Mouse (Mus musculus): Measurements from ENCODE around the gene Top3a. TPM values are rescaled to one million over a fixed set of nuclear protein-coding genes. Genes with fewer than 3 reads are reported as not detected.

The Top3a gene
- polyA plus RNA-seq, 1 experiment from 2014 or later, result 10.6 TPM

- Histone ChIP-seq H3K9me3 (no peaks in the 10 kb centered on the region), H3K27ac (peak within 1 kb of the TSS; percentile 86), H3K9ac (replicated peaks) (peak within 1 kb of the TSS; percentile 85), H3K36me3 (peaks cover 50% of the 10 kb centered on the region), H3K27me3 (no peaks in the 10 kb centered on the region), H3K4me1 (replicated peaks) (peaks cover 32% of the 10 kb centered on the region), H3K4me2 (replicated peaks) (peak within 1 kb of the TSS; percentile 64), H3K4me3 (replicated peaks) (peak within 1 kb of the TSS; percentile 85)
- WGBS, result under 1% methylated on average over 44 of the region's 44 CpGs
- peak; percentile 94 for ATAC-seq
Observed at GRCm38 (mm10) chr11:60728260-60728761, 48.9 kb downstream of the Top3a start, which contains the start of gene Mief2. Gene Mief2 (plus strand): TSS chr11:60728398.

GRCm38 (mm10) chr11:60727392-60728140 lies 49.6 kb downstream of the Top3a start:
- Histone ChIP-seq H3K27ac (peak overlapping the region; percentile 81), H3K36me3 (peaks cover 50% of the 10 kb centered on the region), H3K27me3 (no peaks in the 10 kb centered on the region), H3K4me3 (replicated peaks) (peak overlapping the region; percentile 85), H3K9ac (replicated peaks) (peak overlapping the region; percentile 85), H3K4me2 (replicated peaks) (peak overlapping the region; percentile 64), H3K9me3 (no peaks in the 10 kb centered on the region), H3K4me1 (replicated peaks) (peaks cover 32% of the 10 kb centered on the region)
- ATAC-seq, result peak; percentile 28
- 7% methylated on average over 12 of the region's 12 CpGs for WGBS

- peaks cover 32% of the 10 kb centered on the region for H3K4me1 ChIP-seq (replicated peaks)
- no peaks in the 10 kb centered on the region for H3K27me3 ChIP-seq
- H3K4me3 ChIP-seq (replicated peaks), result peak within 1 kb of the TSS; percentile 85
- under 1% methylated on average over 50 of the region's 71 CpGs for WGBS
- peak within 1 kb of the TSS; percentile 64 for H3K4me2 ChIP-seq (replicated peaks)
- peak; percentile 75 for ATAC-seq
- peaks cover 51% of the 10 kb centered on the region for H3K36me3 ChIP-seq
- H3K9me3 ChIP-seq, result no peaks in the 10 kb centered on the region
- peak within 1 kb of the TSS; percentile 81 for H3K27ac ChIP-seq
- H3K9ac ChIP-seq (replicated peaks), result peak within 1 kb of the TSS; percentile 85
Observed at GRCm38 (mm10) chr11:60726601-60727391, 50.4 kb downstream of the Top3a start, which contains the start of gene Flii. Gene Flii (minus strand): TSS chr11:60727263.

- Histone ChIP-seq H3K9me3 (no peaks in the 10 kb centered on the region), H3K4me1 (replicated peaks) (no peaks in the 10 kb centered on the region), H3K36me3 (peaks cover 100% of the 10 kb centered on the region), H3K4me2 (replicated peaks) (no peak overlapping the region), H3K4me3 (replicated peaks) (no peak overlapping the region), H3K9ac (replicated peaks) (no peak overlapping the region), H3K27ac (no peak overlapping the region), H3K27me3 (no peaks in the 10 kb centered on the region)
- no peak for ATAC-seq
- WGBS, result 92% methylated on average over 5 of the region's 5 CpGs
Observed at GRCm38 (mm10) chr11:60719263-60719662, 57.9 kb downstream of the Top3a start.

GRCm38 (mm10) chr11:60715833-60716232 lies 61.3 kb downstream of the Top3a start:
- no peak for ATAC-seq
- Histone ChIP-seq H3K4me1 (replicated peaks) (no peaks in the 10 kb centered on the region), H3K27ac (no peak overlapping the region), H3K9ac (replicated peaks) (no peak overlapping the region), H3K4me2 (replicated peaks) (no peak overlapping the region), H3K27me3 (no peaks in the 10 kb centered on the region), H3K9me3 (no peaks in the 10 kb centered on the region), H3K4me3 (replicated peaks) (no peak overlapping the region), H3K36me3 (peaks cover 100% of the 10 kb centered on the region)
- WGBS, result 93% methylated on average over 5 of the region's 5 CpGs

GRCm38 (mm10) chr11:60712639-60713255 lies 64.4 kb downstream of the Top3a start:
- H3K9ac ChIP-seq (replicated peaks), result no peak overlapping the region

GRCm38 (mm10) chr11:60712040-60712439 lies 65.1 kb downstream of the Top3a start:
- no peak overlapping the region for H3K9ac ChIP-seq (replicated peaks)
- H3K36me3 ChIP-seq, result peaks cover 100% of the 10 kb centered on the region
- no peak overlapping the region for H3K4me2 ChIP-seq (replicated peaks)
- 97% methylated on average over 18 of the region's 18 CpGs for WGBS
- no peaks in the 10 kb centered on the region for H3K9me3 ChIP-seq
- no peak overlapping the region for H3K27ac ChIP-seq
- no peak for ATAC-seq
- no peaks in the 10 kb centered on the region for H3K27me3 ChIP-seq
- no peaks in the 10 kb centered on the region for H3K4me1 ChIP-seq (replicated peaks)
- no peak overlapping the region for H3K4me3 ChIP-seq (replicated peaks)

More at GRCm38 (mm10) chr11:60712639-60713255, 64.4 kb downstream of the Top3a start:
- ATAC-seq, result no peak
- Histone ChIP-seq H3K4me3 (replicated peaks) (no peak overlapping the region), H3K4me1 (replicated peaks) (no peaks in the 10 kb centered on the region), H3K36me3 (peaks cover 100% of the 10 kb centered on the region), H3K27ac (no peak overlapping the region), H3K27me3 (no peaks in the 10 kb centered on the region), H3K9me3 (no peaks in the 10 kb centered on the region), H3K4me2 (replicated peaks) (no peak overlapping the region)
- WGBS, result 93% methylated on average over 13 of the region's 13 CpGs

- Histone ChIP-seq H3K4me3 (replicated peaks) (no peak overlapping the region), H3K27me3 (no peaks in the 10 kb centered on the region), H3K9ac (replicated peaks) (no peak overlapping the region), H3K4me1 (replicated peaks) (no peaks in the 10 kb centered on the region), H3K36me3 (peaks cover 100% of the 10 kb centered on the region), H3K27ac (no peak overlapping the region), H3K9me3 (no peaks in the 10 kb centered on the region), H3K4me2 (replicated peaks) (no peak overlapping the region)
- 94% methylated on average over 17 of the region's 17 CpGs for WGBS
- ATAC-seq, result no peak
Observed at GRCm38 (mm10) chr11:60711218-60711617, 65.9 kb downstream of the Top3a start.

- Histone ChIP-seq H3K9me3 (no peaks in the 10 kb centered on the region), H3K4me2 (replicated peaks) (no peak overlapping the region), H3K36me3 (peaks cover 100% of the 10 kb centered on the region), H3K9ac (replicated peaks) (no peak overlapping the region), H3K4me3 (replicated peaks) (no peak overlapping the region), H3K4me1 (replicated peaks) (no peaks in the 10 kb centered on the region), H3K27me3 (no peaks in the 10 kb centered on the region), H3K27ac (no peak overlapping the region)
- 93% methylated on average over 45 of the region's 45 CpGs for WGBS
- no peak for ATAC-seq
Observed at GRCm38 (mm10) chr11:60709481-60710465, 67.4 kb downstream of the Top3a start.

GRCm38 (mm10) chr11:60708631-60709030 lies 68.5 kb downstream of the Top3a start:
- Histone ChIP-seq H3K4me3 (replicated peaks) (no peak overlapping the region), H3K4me1 (replicated peaks) (peaks cover 3% of the 10 kb centered on the region), H3K27me3 (no peaks in the 10 kb centered on the region), H3K27ac (no peak overlapping the region), H3K4me2 (replicated peaks) (no peak overlapping the region), H3K36me3 (peaks cover 100% of the 10 kb centered on the region), H3K9me3 (no peaks in the 10 kb centered on the region), H3K9ac (replicated peaks) (no peak overlapping the region)
- WGBS, result 89% methylated on average over 10 of the region's 10 CpGs
- no peak for ATAC-seq

- Histone ChIP-seq H3K27ac (no peak overlapping the region), H3K4me1 (replicated peaks) (peaks cover 13% of the 10 kb centered on the region), H3K27me3 (no peaks in the 10 kb centered on the region), H3K9me3 (no peaks in the 10 kb centered on the region), H3K9ac (replicated peaks) (no peak overlapping the region), H3K4me2 (replicated peaks) (no peak overlapping the region), H3K4me3 (replicated peaks) (no peak overlapping the region), H3K36me3 (peaks cover 94% of the 10 kb centered on the region)
- no peak for ATAC-seq
- WGBS, result 85% methylated on average over 3 of the region's 3 CpGs
Observed at GRCm38 (mm10) chr11:60707672-60708071, 69.5 kb downstream of the Top3a start.
